Mouse (Mus musculus): ENCODE measurements around the gene Zfx. TPM values are rescaled to one million over a fixed set of nuclear protein-coding genes. Genes with fewer than 3 reads are reported as not detected.

Zfx gene
- total RNA-seq (2015) (47.2 and 47.8 TPM in 2 replicates), total RNA-seq (2017) (27.3 and 35.0 TPM in 2 replicates)

- ATAC-seq (replicated peaks; ENCODE audit: poor library complexity): peak; percentile 59
These were observed at the start of gene Zfx for GRCm38 (mm10) chrX:94123059-94123839. Gene Zfx (minus strand): TSS chrX:94123702.

- peak; percentile 55 for ATAC-seq (replicated peaks; ENCODE audit: poor library complexity)
These were observed 45.8 kb upstream of the Zfx start for GRCm38 (mm10) chrX:94169348-94169747.

GRCm38 (mm10) chrX:94152251-94152830 lies 28.8 kb upstream of the Zfx start:
- ATAC-seq (replicated peaks; ENCODE audit: poor library complexity): no peak

- no peak for ATAC-seq (replicated peaks; ENCODE audit: poor library complexity)
These were observed 27.0 kb upstream of the Zfx start for GRCm38 (mm10) chrX:94150471-94150870.

DNA sequence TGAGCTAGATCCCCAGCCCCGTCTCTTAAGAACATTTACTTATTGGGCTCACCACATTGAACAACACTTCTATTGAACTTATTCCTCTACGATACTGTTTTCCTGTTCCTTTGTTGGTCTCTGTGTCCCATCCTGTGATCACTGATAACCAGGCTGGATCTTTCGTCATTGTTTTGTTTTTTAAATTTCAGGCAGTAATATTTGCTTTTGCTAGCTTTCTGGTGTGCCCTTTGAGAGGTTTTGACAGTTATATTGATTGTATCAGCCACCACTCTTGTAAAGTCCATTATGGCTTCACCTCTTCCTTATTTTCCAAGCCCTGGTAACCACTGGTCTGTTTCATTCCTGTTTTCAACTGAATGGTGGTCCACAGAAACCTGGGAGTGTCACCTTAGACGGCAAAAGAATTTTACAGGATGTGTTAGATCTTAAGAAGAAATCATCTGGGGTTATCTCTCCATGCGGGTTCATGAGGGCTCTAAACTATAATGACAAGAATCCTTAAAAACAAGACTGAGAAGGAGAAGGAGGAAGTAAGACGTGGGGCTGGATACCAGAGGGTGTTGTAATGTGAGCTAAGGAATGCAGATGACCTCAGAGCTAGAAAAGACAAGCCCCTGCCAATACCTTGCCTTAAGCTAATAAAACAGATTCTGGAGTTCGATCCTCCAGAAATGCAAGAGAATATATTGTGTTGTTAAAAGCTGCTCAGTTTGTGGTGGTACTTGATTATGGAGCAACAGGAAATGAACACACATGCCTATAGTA lies 18.7 kb upstream of the Zfx start:
- ATAC-seq (replicated peaks; ENCODE audit: poor library complexity): peak; percentile 71

DNA sequence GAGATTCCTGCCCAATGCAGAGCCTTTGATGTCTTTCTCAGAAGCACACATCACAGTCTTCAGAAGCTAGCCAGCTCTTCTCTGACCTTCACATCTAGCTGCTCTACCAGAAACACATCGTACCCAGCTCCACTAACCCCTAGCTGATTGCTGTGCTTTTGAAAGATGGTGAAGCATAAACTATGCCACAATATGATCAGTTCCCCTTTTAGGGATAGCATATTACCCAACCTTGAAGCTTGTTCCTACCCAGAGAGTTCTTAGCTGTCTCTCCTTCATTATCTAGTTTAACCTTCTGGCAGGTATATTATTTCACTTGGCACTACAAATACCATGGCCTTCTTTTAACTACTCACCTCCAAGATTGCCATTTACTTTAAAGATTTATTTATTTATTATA lies 16.6 kb upstream of the Zfx start:
- peak; percentile 89 for ATAC-seq (replicated peaks; ENCODE audit: poor library complexity)

DNA sequence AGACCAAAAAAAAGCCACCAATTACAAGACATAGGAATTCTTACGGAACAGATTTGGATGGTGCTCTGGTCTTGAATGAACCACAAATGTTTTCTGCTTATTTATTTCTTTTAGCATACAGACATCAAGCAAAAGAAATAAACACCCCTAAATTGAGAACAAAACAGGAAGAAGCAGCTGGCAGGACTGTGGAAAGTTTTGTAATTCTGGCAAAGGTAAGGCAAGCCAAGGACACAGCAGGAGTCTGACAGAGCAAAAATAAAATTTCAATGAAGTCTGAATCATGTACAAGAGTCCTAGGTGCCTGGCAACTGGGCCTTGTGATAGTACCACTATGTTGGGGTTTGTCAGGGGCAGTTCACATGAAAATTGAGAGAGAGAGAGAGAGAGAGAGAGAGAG lies 14.8 kb upstream of the Zfx start:
- no peak for ATAC-seq (replicated peaks; ENCODE audit: poor library complexity)

- ATAC-seq (replicated peaks; ENCODE audit: poor library complexity): 0 out of 2 replicates have a peak, but pooled peaks have one; percentile 30
These were observed 11.6 kb upstream of the Zfx start for GRCm38 (mm10) chrX:94135084-94135483.

GRCm38 (mm10) chrX:94133551-94133950 lies 10.0 kb upstream of the Zfx start:
- no peak for ATAC-seq (replicated peaks; ENCODE audit: poor library complexity)

- ATAC-seq (replicated peaks; ENCODE audit: poor library complexity): peak; percentile 79
These were observed 8.7 kb upstream of the Zfx start for GRCm38 (mm10) chrX:94132239-94132638.

DNA sequence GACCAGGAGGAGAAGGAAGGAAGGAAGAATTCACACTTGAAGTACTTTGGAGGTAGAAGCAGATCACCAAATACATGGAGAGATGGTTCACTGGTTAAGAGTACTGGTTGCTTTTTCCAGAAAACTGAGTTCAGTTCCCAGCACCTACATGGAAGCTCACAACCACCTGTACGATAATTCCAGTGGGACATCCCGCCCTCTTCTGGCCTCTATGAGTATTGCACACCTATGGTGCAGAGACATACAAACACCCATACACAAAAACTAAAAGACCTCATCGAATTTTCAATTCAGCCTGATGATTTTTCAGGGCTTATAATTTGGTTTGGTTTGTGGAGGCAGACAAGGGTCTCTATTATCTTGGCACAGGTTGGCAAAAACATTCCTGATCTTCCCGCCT lies 6.2 kb upstream of the Zfx start:
- ATAC-seq (replicated peaks; ENCODE audit: poor library complexity): no peak

- ATAC-seq (replicated peaks; ENCODE audit: poor library complexity): no peak
These were observed 2.4 kb upstream of the Zfx start for GRCm38 (mm10) chrX:94125950-94126349.

DNA sequence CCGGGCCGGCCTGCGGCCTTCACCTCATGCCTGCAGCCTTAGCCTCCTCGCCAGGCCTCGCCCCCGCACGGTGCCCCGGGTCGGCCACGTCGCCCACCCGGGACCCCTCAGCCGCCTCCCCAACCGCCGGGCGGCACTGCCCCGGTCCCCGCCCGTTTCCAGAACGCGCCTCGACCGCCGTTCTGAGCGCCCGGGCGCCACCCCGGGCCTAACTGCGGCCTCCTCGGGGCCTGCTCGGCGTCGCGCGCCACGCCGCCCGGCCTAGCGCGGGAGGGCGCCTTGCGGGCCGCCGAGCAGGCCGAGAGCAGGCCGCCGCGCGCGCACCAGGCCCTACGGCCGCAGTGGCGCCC lies 818 bp downstream of the Zfx start:
- no peak for ATAC-seq (replicated peaks; ENCODE audit: poor library complexity)

- peak; percentile 79 for ATAC-seq (replicated peaks; ENCODE audit: poor library complexity)
These were observed 1.4 kb downstream of the Zfx start for GRCm38 (mm10) chrX:94121866-94122708.

GRCm38 (mm10) chrX:94121161-94121856 lies 2.2 kb downstream of the Zfx start:
- ATAC-seq (replicated peaks; ENCODE audit: poor library complexity): peak; percentile 14; the same call in 1 of the 2 replicates

GRCm38 (mm10) chrX:94118350-94118749 lies 5.2 kb downstream of the Zfx start:
- no peak for ATAC-seq (replicated peaks; ENCODE audit: poor library complexity)

DNA sequence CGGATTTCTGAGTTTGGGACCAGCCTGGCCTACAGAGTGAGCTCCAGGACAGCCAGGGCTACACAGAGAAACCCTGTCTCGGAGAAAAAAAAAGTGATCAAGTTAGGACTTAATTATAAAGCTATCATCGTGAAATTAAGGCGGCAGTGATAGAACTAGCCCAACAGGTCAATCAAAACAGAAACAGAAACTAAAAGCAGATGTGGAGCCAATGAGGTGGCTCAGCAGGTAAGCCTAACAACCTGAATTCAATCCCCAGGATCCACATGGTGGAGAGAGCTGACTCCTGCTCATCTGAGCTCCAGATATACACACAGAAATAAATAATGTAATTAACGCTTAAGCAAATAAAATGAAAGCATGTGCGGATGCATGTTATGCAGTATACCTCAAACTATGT lies 7.6 kb downstream of the Zfx start:
- no peak for ATAC-seq (replicated peaks; ENCODE audit: poor library complexity)

DNA sequence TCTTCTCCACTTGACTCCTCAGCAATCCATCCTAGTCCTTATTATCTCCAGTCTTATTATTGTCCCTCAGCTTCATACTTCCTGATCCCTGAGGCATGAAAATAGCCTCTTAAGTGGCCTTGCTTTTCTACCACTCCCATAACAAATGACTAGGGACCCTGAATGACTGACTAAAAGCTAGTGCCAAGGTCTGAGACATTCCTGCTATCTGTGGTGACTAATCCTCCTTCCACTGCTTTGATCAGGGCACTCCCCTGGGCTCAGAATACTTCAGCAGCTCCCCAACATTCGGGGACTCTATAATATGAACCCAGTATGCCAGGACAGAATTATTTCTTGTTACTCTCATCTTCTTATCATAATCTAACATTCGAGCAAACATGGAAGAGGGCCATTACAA lies 17.5 kb downstream of the Zfx start:
- ATAC-seq (replicated peaks; ENCODE audit: poor library complexity): no peak

DNA sequence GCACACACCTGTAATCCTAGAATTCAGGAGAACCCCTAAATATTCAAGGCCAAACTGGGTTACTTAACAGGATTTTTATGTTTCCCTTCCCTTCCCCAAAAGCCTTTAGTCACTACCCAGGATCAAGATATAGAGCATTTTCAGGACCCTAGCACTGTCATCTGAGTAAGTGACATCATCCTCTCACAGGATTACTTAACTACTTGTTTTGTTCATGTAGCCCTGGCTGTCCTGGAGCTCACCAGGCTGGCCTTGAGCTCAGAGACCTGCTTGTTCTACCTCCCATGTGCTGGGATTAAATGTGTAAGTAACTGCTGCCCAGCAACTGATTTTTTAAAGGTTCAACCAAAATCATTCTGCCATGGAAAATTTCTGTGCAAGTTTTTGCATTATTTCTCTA lies 20.6 kb downstream of the Zfx start:
- no peak for ATAC-seq (replicated peaks; ENCODE audit: poor library complexity)

- no peak for ATAC-seq (replicated peaks; ENCODE audit: poor library complexity)
These were observed 22.9 kb downstream of the Zfx start for GRCm38 (mm10) chrX:94100561-94100960.
